Mouse (Mus musculus) urinary bladder, postnatal 10 days (tissue): ENCODE data around the gene Unc80.
"Not testable (repeated sequence)": the region's sequence is repeated elsewhere in the genome, so short reads cannot be mapped to it uniquely, and the experiment has no call there.

Experiments used
- DNase-seq: peaks from one replicate; pipeline ENCODE4 v3.0.0; 2022; ENCODE audit warnings: low spot score

Unc80 gene

DNA sequence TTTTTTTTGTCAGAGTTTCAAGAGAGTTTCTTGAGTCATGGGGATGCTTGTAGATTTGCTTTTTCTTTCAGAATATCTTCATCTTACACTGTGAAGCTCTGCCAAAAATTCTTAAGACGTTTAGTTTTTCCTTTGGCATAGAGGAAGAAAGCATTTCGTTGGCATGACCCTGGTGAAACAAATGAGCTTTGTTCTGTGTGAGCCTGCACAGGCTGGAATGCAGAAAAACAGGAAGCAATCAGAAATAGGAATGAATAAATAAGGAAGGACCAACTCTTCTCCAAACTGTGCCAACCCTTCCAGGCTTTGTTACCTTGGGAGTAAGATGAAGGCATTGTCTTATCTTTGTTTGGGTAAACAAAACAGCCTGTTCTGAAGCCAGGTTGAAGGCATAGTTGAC, 149.0 kb downstream of the Unc80 start:
- DNase-seq: no peak

GRCm38 (mm10) chr1:66638177-66638576, 170.0 kb downstream of the Unc80 start:
- no peak for DNase-seq

GRCm38 (mm10) chr1:66646894-66647293, 178.7 kb downstream of the Unc80 start:
- DNase-seq: no peak

GRCm38 (mm10) chr1:66649568-66649967, 181.4 kb downstream of the Unc80 start:
- no peak for DNase-seq

- no peak for DNase-seq
These were observed 181.8 kb downstream of the Unc80 start for GRCm38 (mm10) chr1:66650006-66650405.

DNA sequence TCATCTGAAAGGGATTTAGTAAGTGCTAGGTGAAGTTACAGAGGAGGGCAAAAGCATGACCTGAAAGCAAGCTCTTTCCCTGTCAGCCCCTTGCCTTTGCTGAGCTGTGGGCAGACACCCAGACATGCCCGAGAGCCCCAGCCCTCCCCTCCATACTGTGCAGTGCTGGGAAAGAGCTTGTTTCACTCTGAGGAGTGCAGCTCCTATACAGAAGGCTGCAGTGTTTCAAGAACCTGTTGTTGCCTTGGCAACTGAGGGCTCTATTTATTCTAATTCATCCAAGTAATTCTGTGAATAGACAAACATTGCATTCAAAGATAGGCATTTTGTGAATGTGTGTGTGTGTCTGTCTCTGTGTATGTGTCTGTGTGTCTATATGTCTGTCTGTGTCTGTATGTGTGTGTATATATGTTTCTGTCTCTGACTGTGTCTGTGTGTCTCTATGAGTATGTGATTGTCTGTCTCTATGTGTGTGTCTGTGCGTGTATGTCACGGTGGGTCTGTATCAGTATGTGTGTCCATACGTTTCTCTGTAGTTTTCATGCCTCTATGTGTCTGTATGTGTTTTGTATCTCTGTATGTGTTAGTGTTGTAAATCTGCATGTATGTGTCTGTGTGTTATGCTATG, 187.1 kb downstream of the Unc80 start:
- DNase-seq: no peak

GRCm38 (mm10) chr1:66655747-66656119, 187.6 kb downstream of the Unc80 start:
- no peak for DNase-seq

GRCm38 (mm10) chr1:66671475-66671874, 203.3 kb downstream of the Unc80 start:
- DNase-seq: no peak

GRCm38 (mm10) chr1:66672812-66673211, 204.6 kb downstream of the Unc80 start:
- no peak for DNase-seq

DNA sequence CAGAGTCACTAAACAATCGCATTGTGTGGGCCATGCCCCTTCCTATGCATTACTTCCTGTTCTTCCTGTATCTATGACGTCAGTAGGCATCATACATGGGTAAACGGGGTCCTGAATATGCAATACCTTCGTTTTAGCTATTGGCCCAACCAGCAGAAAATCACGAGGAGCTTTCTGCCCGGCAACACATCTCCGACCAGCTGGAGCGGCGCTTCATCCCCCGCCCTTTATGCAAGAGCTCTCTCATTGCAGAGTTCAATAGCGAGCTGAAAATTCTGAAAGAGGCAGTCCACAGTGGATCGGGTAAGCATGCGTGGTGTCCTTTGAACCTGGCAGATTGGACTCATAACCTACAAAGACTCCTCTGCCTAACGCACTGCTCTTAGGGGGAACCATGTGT, 209.8 kb downstream of the Unc80 start:
- DNase-seq: no peak

GRCm38 (mm10) chr1:66678662-66679061, 210.5 kb downstream of the Unc80 start:
- no peak for DNase-seq

DNA sequence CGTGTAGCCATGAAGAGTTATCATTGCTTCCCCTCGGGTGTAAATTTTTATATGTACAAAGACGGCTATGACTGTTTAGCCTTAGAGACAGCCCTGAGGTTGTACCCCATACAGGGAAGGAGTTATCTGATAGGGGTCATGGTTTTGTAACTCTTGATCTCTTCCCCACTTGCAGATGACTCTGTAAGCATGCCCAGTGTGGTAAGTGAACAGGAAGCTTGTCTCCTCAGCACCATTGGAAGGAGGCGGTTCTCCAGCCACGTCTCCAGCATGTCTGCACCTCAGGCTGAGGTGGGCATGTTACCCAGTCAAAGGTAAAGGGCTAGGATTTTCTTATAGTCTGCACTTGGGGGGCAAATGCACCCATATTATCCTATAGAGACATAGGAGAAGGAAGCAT, 214.8 kb downstream of the Unc80 start:
- no peak for DNase-seq

DNA sequence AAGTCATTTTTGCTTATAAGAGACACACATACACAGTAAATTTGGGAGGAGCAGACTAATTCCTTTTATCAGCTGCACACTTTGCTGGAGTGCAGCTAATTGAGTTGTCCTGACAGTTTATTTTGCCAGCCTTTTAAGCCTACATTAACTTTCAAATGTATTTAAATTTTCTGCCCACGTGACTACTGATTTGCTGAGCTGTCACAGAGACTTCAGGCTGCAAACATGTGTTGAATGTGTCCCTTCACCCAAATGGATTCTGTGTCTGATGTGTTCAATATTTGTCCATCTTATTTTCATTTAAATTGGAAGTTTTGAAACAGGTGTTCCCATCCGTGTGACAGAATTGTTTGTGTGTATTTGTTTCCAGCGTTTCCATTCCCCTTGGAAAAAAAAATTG, 223.6 kb downstream of the Unc80 start:
- DNase-seq: no peak

DNA sequence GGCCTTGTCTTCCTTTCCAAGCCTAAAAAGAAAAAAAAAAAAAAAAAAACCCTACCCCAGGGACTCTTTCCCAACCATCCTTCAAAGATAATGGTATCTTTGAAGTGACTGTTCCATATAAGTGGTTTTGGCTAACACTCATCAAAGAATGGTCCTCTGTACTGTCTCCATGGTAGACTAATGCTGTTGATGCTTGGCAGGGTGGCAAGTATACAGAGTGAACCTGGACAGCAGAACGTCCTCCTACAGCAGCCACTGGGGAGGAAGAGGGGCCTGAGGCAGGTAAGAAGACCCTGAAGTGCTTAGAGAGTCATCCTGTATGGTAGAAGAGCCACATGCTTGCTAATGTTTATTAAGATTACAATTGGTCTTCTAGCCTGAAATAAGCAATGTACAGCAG, 224.1 kb downstream of the Unc80 start:
- no peak for DNase-seq

DNA sequence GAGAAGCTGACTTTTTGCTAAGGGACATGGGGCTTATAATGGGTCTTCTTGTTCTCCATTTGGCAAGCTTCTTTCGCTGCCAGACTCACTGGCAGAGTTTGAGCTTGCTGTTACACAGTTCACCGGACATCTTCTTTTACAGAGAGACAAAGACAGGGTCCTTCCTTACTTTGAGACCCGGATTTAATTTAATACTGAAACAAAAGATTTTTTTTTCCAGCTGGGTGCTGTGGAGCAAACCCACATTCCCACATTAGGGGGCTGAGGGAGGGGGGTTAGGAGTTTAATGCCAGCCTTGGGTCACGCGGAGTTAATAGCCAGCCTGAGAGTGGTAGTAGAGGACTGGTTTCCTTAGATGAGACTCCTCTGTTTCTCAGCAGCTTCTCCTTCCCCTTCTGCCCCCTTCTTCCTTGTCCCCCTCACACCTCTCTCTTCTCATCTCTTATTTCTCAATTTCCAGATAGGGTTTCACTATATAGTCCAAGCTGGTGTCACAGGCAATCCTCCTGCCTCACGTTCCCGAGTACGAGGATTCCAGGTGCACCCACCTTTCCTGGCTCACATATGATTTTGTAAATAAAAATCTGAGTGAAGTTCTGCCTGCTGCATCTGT, 224.7 kb downstream of the Unc80 start:
- DNase-seq: no peak

- DNase-seq: no peak
These were observed 226.1 kb downstream of the Unc80 start for GRCm38 (mm10) chr1:66694266-66694665.

DNA sequence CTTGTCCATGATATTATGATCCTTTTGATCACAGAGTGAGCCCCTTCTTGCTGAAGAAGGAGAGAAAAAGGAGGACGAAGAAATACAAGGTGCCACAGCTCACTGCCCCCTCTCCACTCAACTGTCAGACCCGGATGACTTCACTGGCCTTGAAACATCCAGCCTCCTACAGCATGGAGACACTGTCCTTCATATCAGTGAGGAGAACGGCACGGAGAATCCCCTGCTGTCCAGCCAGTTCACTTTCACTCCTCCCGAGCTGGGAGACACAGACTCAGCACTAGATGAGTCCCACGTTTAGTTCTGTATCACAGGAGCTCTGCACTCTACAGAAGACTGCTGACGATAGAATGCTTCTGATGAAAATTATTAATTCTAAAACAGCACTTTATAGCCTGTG, 227.1 kb downstream of the Unc80 start:
- DNase-seq: no peak

DNA sequence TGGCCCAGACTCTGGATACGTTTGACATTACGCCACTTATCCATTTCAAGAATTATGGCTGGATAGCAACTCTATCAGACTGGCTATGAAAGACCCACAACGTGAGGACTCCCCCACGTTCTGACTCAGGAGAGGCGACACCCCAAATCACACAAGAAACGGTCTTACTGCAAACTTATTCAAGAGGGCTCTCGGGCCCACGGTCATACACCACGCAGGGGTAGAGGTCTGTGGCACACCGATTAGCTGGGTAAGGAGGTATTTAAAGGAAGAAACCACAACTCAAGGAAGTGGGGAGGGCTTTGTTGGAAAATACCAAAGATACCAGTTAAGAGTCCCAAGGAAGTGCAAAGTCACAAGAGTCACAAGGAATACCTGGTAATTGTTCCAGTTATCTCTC, 231.5 kb downstream of the Unc80 start:
- not testable (repeated sequence) for DNase-seq

DNA sequence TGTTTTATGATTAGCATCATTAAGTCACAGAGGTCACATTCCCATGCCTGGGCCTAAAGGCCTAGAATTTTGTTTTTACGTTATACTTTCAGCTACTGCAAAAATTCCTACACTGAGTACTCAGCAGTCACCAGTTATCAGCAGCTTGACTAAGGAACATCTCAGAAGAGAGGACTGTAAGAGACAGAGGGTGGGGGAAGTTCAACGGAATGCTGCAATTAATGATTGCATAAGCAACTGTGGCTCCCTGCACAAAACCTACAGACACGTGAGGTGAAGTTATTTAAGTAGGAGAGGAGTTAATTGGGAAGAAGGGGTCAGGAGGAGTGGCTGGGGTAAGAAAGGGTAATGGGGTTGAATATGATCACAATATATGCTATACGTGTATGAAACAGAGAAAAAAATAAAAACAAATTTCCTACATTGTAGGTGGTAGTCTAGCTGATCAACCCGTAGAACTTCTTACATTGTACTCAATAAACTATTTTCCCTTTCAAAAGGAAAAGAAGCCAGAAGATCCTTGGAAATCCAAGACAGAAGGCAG, 232.1 kb downstream of the Unc80 start:
- DNase-seq: no peak

DNA sequence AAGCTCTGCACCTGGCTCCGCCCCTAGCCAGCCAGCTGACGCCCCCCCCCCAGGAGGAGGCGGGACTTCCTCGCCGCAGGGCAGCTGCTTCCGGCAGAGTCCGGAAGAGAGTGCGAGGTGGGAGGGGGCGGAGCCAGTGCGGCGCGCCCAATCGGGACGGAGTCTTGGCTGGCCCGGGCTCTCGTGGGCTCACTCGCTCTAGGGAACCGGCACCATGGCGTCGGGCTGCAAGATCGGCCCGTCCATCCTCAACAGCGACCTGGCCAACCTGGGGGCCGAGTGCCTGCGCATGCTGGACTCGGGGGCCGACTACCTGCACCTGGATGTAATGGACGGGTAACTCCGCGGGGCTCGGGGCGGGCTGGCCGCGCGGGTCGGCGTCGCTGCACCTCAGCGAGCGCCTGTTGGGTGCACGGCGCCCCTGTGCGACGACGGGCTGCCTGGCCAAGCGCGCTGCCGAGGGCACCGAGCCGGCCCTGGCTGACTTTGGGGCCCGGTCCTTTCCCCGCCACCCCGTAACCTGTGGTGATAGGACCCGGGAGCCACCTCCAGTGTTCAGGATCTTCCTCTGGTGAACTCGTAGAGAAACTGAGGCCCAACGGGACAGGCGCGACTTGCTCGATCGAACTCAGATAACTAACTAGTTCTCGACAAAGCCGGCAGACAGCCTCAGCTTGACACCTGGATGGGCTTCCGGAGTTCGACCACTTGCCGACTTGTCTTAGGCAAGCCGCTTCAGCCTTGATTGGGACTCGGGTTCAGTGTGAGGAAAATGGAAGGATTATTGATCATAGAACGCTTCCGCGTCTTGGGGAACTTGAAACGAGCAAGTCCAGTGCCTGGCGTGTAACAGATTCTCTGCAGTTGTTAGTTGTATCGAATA, 232.8 kb downstream of the Unc80 start, which contains the start of gene Rpe:
Gene Rpe (plus strand): TSS at position 139 of the 883 bp plus-strand sequence.
- peak; percentile 72 for DNase-seq

- DNase-seq: no peak
These were observed 233.4 kb downstream of the Unc80 start for GRCm38 (mm10) chr1:66701576-66701940.

GRCm38 (mm10) chr1:66702623-66703345, 234.6 kb downstream of the Unc80 start:
- no peak for DNase-seq
